Mouse (Mus musculus) forebrain, embryonic 10.5 days (tissue): Measurements from ENCODE around the gene Mss51. TPM values are rescaled to one million over a fixed set of nuclear protein-coding genes. Genes with fewer than 3 reads are reported as not detected.

Experiments used
- DNase-seq: peaks from one replicate; pipeline ENCODE4 v3.0.0-alpha.2; 2017; ENCODE audit warnings: low spot score; ENCODE audit errors: extremely low spot score
- H3K27ac ChIP-seq: fragments of 300-500 bp; sonication (generic); 2 replicates; pipeline ENCODE4 v1.5.1; 2016; ENCODE audit warnings: mild to moderate bottlenecking
- H3K27me3 ChIP-seq: fragments of 300-500 bp; sonication (generic); 2 replicates; pipeline ENCODE4 v1.6.1; 2016; ENCODE audit warnings: mild to moderate bottlenecking; ENCODE audit not compliant: poor library complexity, severe bottlenecking
- H3K36me3 ChIP-seq: fragments of 300-500 bp; sonication (generic); replicated peaks from 2 replicates; pipeline ENCODE4 v1.6.1; 2016; ENCODE audit warnings: mild to moderate bottlenecking, moderate library complexity
- H3K4me1 ChIP-seq: fragments of 300-500 bp; sonication (generic); 2 replicates; pipeline ENCODE4 v1.6.1; 2016
- H3K4me3 ChIP-seq: fragments of 300-500 bp; sonication (generic); 2 replicates; pipeline ENCODE4 v1.5.1; 2016; ENCODE audit warnings: mild to moderate bottlenecking, moderate library complexity
- H3K9me3 ChIP-seq: fragments of 300-500 bp; sonication (generic); 2 replicates; pipeline ENCODE4 v1.6.1; 2016; ENCODE audit warnings: mild to moderate bottlenecking, moderate library complexity
- WGBS: fragments of 180-500 bp; shearing (Covaris S2); methylation state at CpG from one replicate; pipeline ENCODE4 v1.1.7; 2016; 5-methylcytosine and 5-hydroxymethylcytosine counted together
- polyA plus RNA-seq: library from polyadenylated mRNA; unstranded; fragments of >200 nt; fragmentation: Nextera tagmentation; extraction: Ambion mirVana; gene quantifications from 2 replicates; pipeline ENCODE4 v1.2.1, GENCODE M21; 2016

Mss51 gene
- polyA plus RNA-seq, 1 experiment from 2014 or later = 1.3 TPM

GRCm38 (mm10) chr14:20480195-20480579 is 16.5 kb downstream of the Mss51 start:
- no peak for DNase-seq
- WGBS = 64% methylated on average over 1 of the region's 1 CpGs
- peaks cover 39% of the 10 kb centered on the region for H3K4me1 ChIP-seq
- H3K4me3 ChIP-seq = peak overlapping the region; percentile 78
- peaks cover 15% of the 10 kb centered on the region for H3K27me3 ChIP-seq
- no peaks in the 10 kb centered on the region for H3K9me3 ChIP-seq
- H3K27ac ChIP-seq = no peak overlapping the region; the same call in 1 of the 2 replicates
- H3K36me3 ChIP-seq = peaks cover 20% of the 10 kb centered on the region

- Histone ChIP-seq H3K27me3 (peaks cover 15% of the 10 kb centered on the region), H3K9me3 (no peaks in the 10 kb centered on the region), H3K27ac (peak within 1 kb of the TSS; percentile 81), H3K4me1 (peaks cover 39% of the 10 kb centered on the region), H3K36me3 (peaks cover 14% of the 10 kb centered on the region), H3K4me3 (peak within 1 kb of the TSS; percentile 78)
- WGBS = 1% methylated on average over 48 of the region's 48 CpGs
- peak; percentile 67 for DNase-seq
These were observed 17.2 kb downstream of the Mss51 start, which contains the start of gene Anxa7 for GRCm38 (mm10) chr14:20479291-20480194. Gene Anxa7 (minus strand): TSS chr14:20480133.

DNA sequence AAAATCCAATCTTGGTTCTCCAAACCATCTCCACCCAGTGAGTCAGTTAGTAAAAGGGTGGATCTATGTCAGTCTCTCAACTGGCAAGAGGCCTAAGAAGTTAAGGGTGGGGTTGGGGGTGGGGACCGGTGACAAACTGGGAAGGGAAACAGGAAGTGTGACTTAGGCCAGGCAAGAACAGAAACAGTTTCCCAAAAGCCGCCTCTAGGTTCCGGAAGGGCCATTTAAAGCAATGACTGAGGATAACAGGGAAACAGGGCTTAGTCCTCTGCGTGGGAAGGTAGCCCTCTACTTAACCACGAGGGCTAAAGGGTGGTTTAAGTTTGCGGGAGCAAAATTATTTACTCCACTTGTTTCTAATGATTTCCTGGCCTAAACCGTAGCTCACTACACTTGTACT is 17.9 kb downstream of the Mss51 start:
- WGBS = 22% methylated on average over 7 of the region's 7 CpGs
- Histone ChIP-seq H3K4me1 (peaks cover 39% of the 10 kb centered on the region), H3K36me3 (peaks cover 7% of the 10 kb centered on the region), H3K27ac (no peak overlapping the region), H3K4me3 (peak overlapping the region; percentile 78), H3K27me3 (peaks cover 15% of the 10 kb centered on the region), H3K9me3 (no peaks in the 10 kb centered on the region)
- DNase-seq = no peak

DNA sequence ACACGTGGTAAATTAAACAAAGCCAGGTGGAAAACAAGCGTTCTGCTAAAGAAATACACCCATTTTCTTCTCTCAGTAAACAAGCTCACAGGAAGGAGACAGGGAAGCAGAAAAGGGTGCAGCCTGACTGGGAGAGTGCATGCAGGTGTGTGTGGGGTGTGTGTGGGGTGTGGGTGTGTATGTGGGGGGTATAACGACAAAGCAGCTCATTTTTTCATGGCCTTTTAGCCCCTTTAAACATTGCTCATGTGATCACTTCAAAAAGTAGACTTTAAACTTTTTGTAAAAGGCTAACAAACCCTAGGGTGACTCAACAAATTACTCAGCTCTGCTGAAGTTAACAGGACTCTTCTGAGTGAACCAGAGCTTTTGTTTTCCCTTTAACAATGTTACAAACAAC is 18.3 kb downstream of the Mss51 start:
- H3K9me3 ChIP-seq = no peaks in the 10 kb centered on the region
- peak overlapping the region; percentile 78; the same call in 1 of the 2 replicates for H3K4me3 ChIP-seq
- no peak overlapping the region for H3K27ac ChIP-seq
- peaks cover 15% of the 10 kb centered on the region for H3K27me3 ChIP-seq
- no peak for DNase-seq
- peaks cover 39% of the 10 kb centered on the region for H3K4me1 ChIP-seq
- whole genome bisulfite sequencing = 54% methylated on average over 3 of the region's 3 CpGs
- H3K36me3 ChIP-seq = 0 out of 2 replicates have a peak, but pooled peaks cover 3% of the 10 kb centered on the region

GRCm38 (mm10) chr14:20477261-20478025 is 19.3 kb downstream of the Mss51 start:
- peaks cover 15% of the 10 kb centered on the region for H3K27me3 ChIP-seq
- H3K36me3 ChIP-seq = no peaks in the 10 kb centered on the region
- no peak overlapping the region for H3K4me3 ChIP-seq
- H3K27ac ChIP-seq = no peak overlapping the region
- no peaks in the 10 kb centered on the region for H3K9me3 ChIP-seq
- no peak for DNase-seq
- H3K4me1 ChIP-seq = peaks cover 39% of the 10 kb centered on the region
- WGBS = 39% methylated on average over 4 of the region's 4 CpGs

GRCm38 (mm10) chr14:20460216-20460615 is 36.5 kb downstream of the Mss51 start:
- 84% methylated on average over 14 of the region's 14 CpGs for WGBS
- Histone ChIP-seq H3K27me3 (no peaks in the 10 kb centered on the region), H3K36me3 (peaks cover 27% of the 10 kb centered on the region), H3K27ac (no peak overlapping the region), H3K4me3 (no peak overlapping the region), H3K9me3 (no peaks in the 10 kb centered on the region), H3K4me1 (no peaks in the 10 kb centered on the region)
- no peak for DNase-seq

DNA sequence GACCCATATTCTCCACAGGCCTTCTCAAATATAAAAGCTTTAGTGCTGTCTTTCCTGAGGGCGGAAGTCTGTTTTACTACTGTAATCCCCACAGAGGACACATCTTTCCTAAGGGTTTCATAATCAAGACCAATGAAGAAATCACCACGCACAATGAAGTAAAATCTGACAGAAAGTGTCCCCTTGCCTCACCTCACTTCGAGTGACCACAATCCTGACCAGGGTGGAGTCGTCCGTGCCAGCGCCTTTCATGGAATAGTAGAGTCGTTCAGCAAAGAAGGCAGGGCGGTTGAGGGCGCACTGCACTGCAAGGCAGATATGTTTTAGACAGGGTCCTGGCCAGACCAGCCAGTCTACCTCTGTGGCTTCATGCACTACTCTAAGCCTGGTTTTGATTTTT is 38.3 kb downstream of the Mss51 start:
- Histone ChIP-seq H3K4me3 (no peak overlapping the region), H3K27ac (no peak overlapping the region), H3K27me3 (no peaks in the 10 kb centered on the region), H3K9me3 (no peaks in the 10 kb centered on the region), H3K4me1 (no peaks in the 10 kb centered on the region), H3K36me3 (peaks cover 19% of the 10 kb centered on the region)
- WGBS = 96% methylated on average over 9 of the region's 9 CpGs
- no peak for DNase-seq

DNA sequence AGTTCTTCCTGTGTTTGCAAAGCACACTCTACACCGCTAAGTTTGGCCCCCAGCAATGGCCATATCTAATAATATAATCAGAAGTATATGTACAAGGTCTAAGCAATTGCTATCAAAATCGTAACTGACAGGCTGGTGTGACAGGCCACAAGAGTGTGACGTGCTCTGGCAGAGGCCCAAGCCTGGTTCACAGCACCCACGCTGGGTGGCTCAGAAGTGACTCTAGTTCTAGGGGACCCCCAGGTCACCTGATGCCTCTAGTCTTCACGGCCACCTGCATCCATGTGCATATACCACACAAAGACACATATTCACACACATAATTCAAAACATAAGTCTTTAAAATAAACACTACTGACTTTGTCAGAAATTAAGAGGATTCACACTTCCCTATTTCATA is 43.8 kb downstream of the Mss51 start:
- 94% methylated on average over 5 of the region's 5 CpGs for WGBS
- no peak overlapping the region for H3K4me3 ChIP-seq
- no peak for DNase-seq
- no peaks in the 10 kb centered on the region for H3K36me3 ChIP-seq
- H3K9me3 ChIP-seq = no peaks in the 10 kb centered on the region
- peaks cover 10% of the 10 kb centered on the region for H3K4me1 ChIP-seq
- H3K27ac ChIP-seq = no peak overlapping the region
- no peaks in the 10 kb centered on the region for H3K27me3 ChIP-seq

- peaks cover 10% of the 10 kb centered on the region for H3K4me1 ChIP-seq
- H3K36me3 ChIP-seq = no peaks in the 10 kb centered on the region
- 2% methylated on average over 15 of the region's 15 CpGs for WGBS
- peak within 1 kb of the TSS; percentile 8; the same call in 1 of the 2 replicates for H3K27ac ChIP-seq
- peak; percentile 68 for DNase-seq
- no peaks in the 10 kb centered on the region for H3K27me3 ChIP-seq
- no peaks in the 10 kb centered on the region for H3K9me3 ChIP-seq
- peak within 1 kb of the TSS; percentile 54 for H3K4me3 ChIP-seq
These were observed 44.9 kb downstream of the Mss51 start, which contains the start of gene Cfap70 for GRCm38 (mm10) chr14:20451765-20452331. Gene Cfap70 (minus strand): TSS chr14:20452226.

- Histone ChIP-seq H3K36me3 (no peaks in the 10 kb centered on the region), H3K4me3 (peak overlapping the region; percentile 54), H3K27ac (no peak overlapping the region), H3K27me3 (no peaks in the 10 kb centered on the region), H3K4me1 (peaks cover 10% of the 10 kb centered on the region), H3K9me3 (no peaks in the 10 kb centered on the region)
- WGBS = 16% methylated on average over 2 of the region's 2 CpGs
- DNase-seq = no peak
These were observed 45.4 kb downstream of the Mss51 start for GRCm38 (mm10) chr14:20451302-20451701.

DNA sequence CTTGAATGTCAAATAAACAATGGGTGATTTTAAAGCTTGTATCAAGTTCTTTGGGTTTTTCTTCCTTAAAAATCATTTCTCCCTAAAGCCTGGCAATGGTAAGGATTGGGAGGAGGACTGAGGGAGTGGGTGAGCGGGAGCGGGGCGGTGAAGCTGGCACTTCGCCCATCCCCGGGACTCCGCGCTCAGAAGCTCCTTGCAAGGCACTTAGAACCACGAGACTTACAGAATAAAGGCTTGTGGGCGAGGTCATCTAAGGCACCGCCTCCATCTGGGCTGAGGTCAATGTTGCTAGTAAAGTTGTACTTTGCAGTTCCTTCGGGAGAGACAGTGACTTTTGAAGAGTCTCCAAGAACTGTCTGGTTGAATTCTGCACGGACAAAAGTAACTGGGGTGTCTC is 49.5 kb downstream of the Mss51 start:
- WGBS = 76% methylated on average over 12 of the region's 12 CpGs
- Histone ChIP-seq H3K36me3 (no peaks in the 10 kb centered on the region), H3K9me3 (no peaks in the 10 kb centered on the region), H3K4me1 (peaks cover 14% of the 10 kb centered on the region), H3K27me3 (no peaks in the 10 kb centered on the region), H3K27ac (no peak overlapping the region), H3K4me3 (no peak overlapping the region)
- no peak for DNase-seq

- no peaks in the 10 kb centered on the region for H3K27me3 ChIP-seq
- H3K4me1 ChIP-seq = peaks cover 7% of the 10 kb centered on the region
- no peak for DNase-seq
- H3K9me3 ChIP-seq = no peaks in the 10 kb centered on the region
- 77% methylated on average over 17 of the region's 17 CpGs for WGBS
- no peak overlapping the region for H3K4me3 ChIP-seq
- H3K27ac ChIP-seq = no peak overlapping the region
- H3K36me3 ChIP-seq = no peaks in the 10 kb centered on the region
These were observed 54.4 kb downstream of the Mss51 start for GRCm38 (mm10) chr14:20442252-20442651.
